Mouse (Mus musculus) liver, embryonic 12.5 days (tissue): ENCODE measurements around the gene A030005K14Rik. TPM values are rescaled to one million over a fixed set of nuclear protein-coding genes. Genes with fewer than 3 reads are reported as not detected.

Experiments used
- ATAC-seq: fragments of 200-750 bp; cut with Nextera tagmentation; 2 replicates; pipeline ENCODE4 v1.8.0; 2017; ENCODE audit warnings: moderate number of reproducible peaks, mild to moderate bottlenecking, moderate library complexity
- H3K27ac ChIP-seq: fragments of 300-500 bp; sonication (generic); 2 replicates; pipeline ENCODE4 v1.5.1; 2016; ENCODE audit warnings: mild to moderate bottlenecking
- H3K27me3 ChIP-seq: fragments of 300-500 bp; sonication (generic); replicated peaks from 2 replicates; pipeline ENCODE4 v1.6.1; 2016; ENCODE audit warnings: mild to moderate bottlenecking, moderate library complexity
- H3K36me3 ChIP-seq: fragments of 300-500 bp; sonication (generic); 2 replicates; pipeline ENCODE4 v1.6.1; 2016; ENCODE audit warnings: mild to moderate bottlenecking, moderate library complexity
- H3K4me1 ChIP-seq: fragments of 300-500 bp; sonication (generic); 2 replicates; pipeline ENCODE4 v1.6.1; 2016
- H3K4me2 ChIP-seq: fragments of 300-500 bp; sonication (generic); 2 replicates; pipeline ENCODE4 v1.6.1; 2016; ENCODE audit warnings: mild to moderate bottlenecking, moderate library complexity
- H3K4me3 ChIP-seq: fragments of 300-500 bp; sonication (generic); 2 replicates; pipeline ENCODE4 v1.5.1; 2016; ENCODE audit warnings: mild to moderate bottlenecking, moderate library complexity
- H3K9ac ChIP-seq: fragments of 300-500 bp; sonication (generic); 2 replicates; pipeline ENCODE4 v1.6.1; 2016; ENCODE audit warnings: mild to moderate bottlenecking, moderate library complexity
- H3K9me3 ChIP-seq: fragments of 300-500 bp; sonication (generic); replicated peaks from 2 replicates; pipeline ENCODE4 v1.6.1; 2016; ENCODE audit warnings: mild to moderate bottlenecking, moderate library complexity
- WGBS: fragments of 180-500 bp; shearing (Covaris S2); methylation state at CpG from one replicate; pipeline ENCODE4 v1.1.7; 2016; ENCODE audit not compliant: insufficient replicate concordance; 5-methylcytosine and 5-hydroxymethylcytosine counted together
- polyA plus RNA-seq: library from polyadenylated mRNA; unstranded; fragments of >200 nt; fragmentation: Nextera tagmentation; extraction: Ambion mirVana; gene quantifications from 2 replicates; pipeline ENCODE4 v1.2.1, GENCODE M21; 2016

Gene A030005K14Rik
- polyA plus RNA-seq, 1 experiment from 2014 or later, result not detected

- no peak overlapping the region for H3K4me2 ChIP-seq
- H3K9me3 ChIP-seq, result no peaks in the 10 kb centered on the region
- no peak overlapping the region for H3K27ac ChIP-seq
- no peak overlapping the region for H3K9ac ChIP-seq
- 72% methylated on average over 10 of the region's 10 CpGs for WGBS
- no peaks in the 10 kb centered on the region for H3K27me3 ChIP-seq
- no peaks in the 10 kb centered on the region for H3K36me3 ChIP-seq
- no peak for ATAC-seq
- H3K4me1 ChIP-seq, result no peaks in the 10 kb centered on the region
- H3K4me3 ChIP-seq, result no peak overlapping the region
Observed at GRCm38 (mm10) chr1:83067205-83067604, 8.0 kb upstream of the A030005K14Rik start.

DNA sequence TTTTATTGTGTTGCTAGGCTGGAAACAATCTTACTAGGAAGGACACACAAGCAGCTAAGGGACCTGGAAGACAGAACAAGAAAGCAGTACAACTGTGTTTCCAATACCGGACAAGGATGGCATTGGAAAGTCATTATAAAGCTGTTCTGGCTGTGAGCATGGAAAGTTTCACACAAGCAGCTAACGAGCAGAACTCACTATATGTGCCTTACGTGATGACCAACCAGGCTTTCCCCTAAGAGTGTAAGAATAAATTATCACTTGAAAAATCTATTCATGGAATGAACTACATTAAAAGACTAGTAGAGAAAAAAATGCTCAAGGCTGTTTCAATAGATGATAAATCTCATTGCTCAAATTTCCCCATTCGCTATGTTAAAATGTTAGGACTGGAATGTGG, 7.4 kb upstream of the A030005K14Rik start:
- Histone ChIP-seq H3K27me3 (no peaks in the 10 kb centered on the region), H3K9ac (no peak overlapping the region), H3K4me3 (no peak overlapping the region), H3K4me1 (no peaks in the 10 kb centered on the region), H3K27ac (no peak overlapping the region), H3K36me3 (no peaks in the 10 kb centered on the region), H3K9me3 (no peaks in the 10 kb centered on the region), H3K4me2 (no peak overlapping the region)
- 74% methylated on average over 4 of the region's 4 CpGs for WGBS
- ATAC-seq, result no peak

- Histone ChIP-seq H3K9ac (no peak overlapping the region), H3K27me3 (no peaks in the 10 kb centered on the region), H3K27ac (no peak overlapping the region), H3K4me2 (no peak overlapping the region), H3K4me1 (no peaks in the 10 kb centered on the region), H3K36me3 (no peaks in the 10 kb centered on the region), H3K4me3 (no peak overlapping the region), H3K9me3 (no peaks in the 10 kb centered on the region)
- 10% methylated on average over 3 of the region's 3 CpGs for WGBS
- no peak for ATAC-seq
Observed at GRCm38 (mm10) chr1:83064851-83065250, 5.7 kb upstream of the A030005K14Rik start.

DNA sequence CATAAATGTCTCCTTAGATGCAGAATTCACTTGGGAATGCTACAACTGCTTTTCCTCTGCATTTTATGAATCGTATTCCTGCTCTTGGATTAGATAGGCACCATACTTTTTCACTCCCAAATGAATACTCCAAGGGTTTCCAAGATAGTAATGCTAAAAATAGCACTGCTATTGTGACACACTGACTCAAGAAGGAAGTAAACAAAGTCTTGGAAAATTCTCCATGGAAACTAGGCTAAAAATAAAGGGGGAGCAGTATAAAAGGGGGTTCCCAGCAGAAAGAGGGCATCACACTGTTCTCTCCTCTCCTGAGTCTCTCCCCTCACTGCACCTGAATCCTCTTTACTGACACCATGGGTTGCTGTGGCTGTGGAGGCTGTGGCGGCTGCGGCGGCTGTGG, 1.5 kb upstream of the A030005K14Rik start, which contains the start of gene Krtap28-13:
Gene Krtap28-13 (plus strand): TSS at position 288 of the 400 bp plus-strand sequence.
- no peak within 1 kb of the TSS for H3K4me3 ChIP-seq
- H3K4me1 ChIP-seq, result no peaks in the 10 kb centered on the region
- no peaks in the 10 kb centered on the region for H3K27me3 ChIP-seq
- no peak within 1 kb of the TSS for H3K27ac ChIP-seq
- H3K9me3 ChIP-seq, result no peaks in the 10 kb centered on the region
- no peaks in the 10 kb centered on the region for H3K36me3 ChIP-seq
- no peak within 1 kb of the TSS for H3K9ac ChIP-seq
- H3K4me2 ChIP-seq, result no peak within 1 kb of the TSS
- no peak for ATAC-seq
- WGBS, result 77% methylated on average over 4 of the region's 4 CpGs

DNA sequence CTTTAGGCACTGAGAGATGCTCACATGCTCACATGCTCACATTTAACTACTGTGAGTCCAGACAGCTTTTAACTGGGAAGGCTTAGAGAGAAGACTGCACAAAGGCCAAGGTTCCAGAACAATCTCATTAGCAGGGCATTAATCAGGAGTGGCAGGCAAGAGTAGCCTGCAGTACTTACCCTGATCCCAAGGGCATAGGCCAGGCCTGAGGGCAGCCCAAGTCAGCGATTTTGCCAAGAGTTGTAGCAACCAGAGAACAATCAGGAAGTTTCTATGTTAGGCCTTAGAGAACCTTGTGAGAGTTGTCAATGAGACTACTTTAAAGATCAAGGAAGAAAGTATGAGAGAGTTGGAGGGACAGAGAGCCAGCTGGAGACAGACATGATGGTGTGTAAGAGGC, 697 bp downstream of the A030005K14Rik start:
- H3K9me3 ChIP-seq, result no peaks in the 10 kb centered on the region

DNA sequence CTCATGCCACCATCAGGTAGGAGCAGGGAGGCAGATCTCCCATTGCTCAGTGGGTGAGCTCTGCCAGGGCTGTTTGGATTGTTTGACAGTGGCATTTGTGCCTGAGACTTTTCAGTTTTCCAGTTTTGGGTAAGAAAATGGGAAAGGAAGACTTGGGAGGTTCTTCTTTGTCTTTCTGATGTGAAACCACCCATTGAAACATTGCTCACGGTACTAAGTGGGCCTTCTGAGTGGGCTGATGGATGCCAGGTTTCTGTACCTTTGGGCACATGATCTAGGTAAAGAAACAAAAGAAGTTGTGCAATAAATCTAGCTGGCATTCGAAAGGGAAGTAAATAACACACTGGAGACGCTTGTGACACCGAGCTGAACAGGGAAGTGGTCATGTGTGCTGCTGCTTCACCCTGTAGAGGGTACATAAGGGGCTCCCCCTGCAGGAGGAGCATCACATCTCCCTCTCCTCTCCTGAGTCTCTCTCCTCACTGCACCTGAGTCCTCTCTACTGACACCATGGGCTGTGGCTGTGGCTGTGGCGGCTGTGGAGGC, 14.2 kb downstream of the A030005K14Rik start, which contains the start of gene Gm47969:
Gene Gm47969 (plus strand): TSS at position 51 of the 546 bp plus-strand sequence.
- Histone ChIP-seq H3K36me3 (no peaks in the 10 kb centered on the region), H3K27me3 (peaks cover 4% of the 10 kb centered on the region; the same call in 1 of the 2 replicates), H3K9me3 (no peaks in the 10 kb centered on the region), H3K4me2 (no peak within 1 kb of the TSS), H3K9ac (no peak within 1 kb of the TSS), H3K4me3 (no peak within 1 kb of the TSS), H3K4me1 (no peaks in the 10 kb centered on the region), H3K27ac (no peak within 1 kb of the TSS)
- ATAC-seq, result no peak
- WGBS, result 34% methylated on average over 5 of the region's 5 CpGs

More for the DNA sequence above, 697 bp downstream of the A030005K14Rik start:
- ATAC-seq, result no peak
- Histone ChIP-seq H3K4me2 (no peak overlapping the region), H3K9ac (no peak overlapping the region), H3K4me3 (no peak overlapping the region), H3K36me3 (no peaks in the 10 kb centered on the region), H3K27ac (no peak overlapping the region), H3K4me1 (no peaks in the 10 kb centered on the region), H3K27me3 (no peaks in the 10 kb centered on the region)
- 63% methylated on average over 1 of the region's 1 CpGs for WGBS

GRCm38 (mm10) chr1:83042380-83042779, 16.8 kb downstream of the A030005K14Rik start, which contains the start of gene Krtap28-10:
Gene Krtap28-10 (minus strand): TSS chr1:83042480.
- Histone ChIP-seq H3K4me2 (no peak within 1 kb of the TSS), H3K4me3 (no peak within 1 kb of the TSS), H3K36me3 (no peaks in the 10 kb centered on the region), H3K27me3 (peaks cover 4% of the 10 kb centered on the region; the same call in 1 of the 2 replicates), H3K9ac (no peak within 1 kb of the TSS), H3K9me3 (no peaks in the 10 kb centered on the region), H3K4me1 (peaks cover 4% of the 10 kb centered on the region; the same call in 1 of the 2 replicates), H3K27ac (no peak within 1 kb of the TSS)
- no peak for ATAC-seq
- WGBS, result 79% methylated on average over 2 of the region's 2 CpGs

DNA sequence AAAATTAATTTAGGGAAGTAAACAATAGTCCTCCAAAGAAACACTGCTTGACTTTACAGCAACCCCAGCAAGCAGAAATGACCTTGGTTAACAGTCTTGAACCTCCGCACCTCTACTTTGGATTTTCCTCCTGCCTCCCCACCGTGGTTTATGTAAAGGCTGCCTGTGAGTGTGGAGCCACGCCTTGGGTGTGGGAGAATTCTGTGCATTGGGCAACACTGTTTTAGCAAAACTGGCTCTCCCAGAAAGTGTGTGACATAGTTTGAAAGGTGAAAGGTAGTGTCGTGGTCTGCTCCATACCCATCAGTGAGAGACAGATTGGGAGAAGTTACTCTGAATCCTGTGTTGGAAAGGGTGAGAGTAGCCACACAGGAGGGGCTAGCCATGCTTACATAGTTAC, 20.1 kb downstream of the A030005K14Rik start:
- no peak overlapping the region for H3K4me3 ChIP-seq
- no peak overlapping the region for H3K27ac ChIP-seq
- H3K27me3 ChIP-seq, result peaks cover 4% of the 10 kb centered on the region; the same call in 1 of the 2 replicates
- H3K4me2 ChIP-seq, result no peak overlapping the region
- peaks cover 4% of the 10 kb centered on the region; the same call in 1 of the 2 replicates for H3K4me1 ChIP-seq
- no peak for ATAC-seq
- H3K9me3 ChIP-seq, result no peaks in the 10 kb centered on the region
- H3K9ac ChIP-seq, result no peak overlapping the region
- no peaks in the 10 kb centered on the region for H3K36me3 ChIP-seq
- WGBS, result 52% methylated on average over 4 of the region's 4 CpGs

- Histone ChIP-seq H3K9me3 (no peaks in the 10 kb centered on the region), H3K4me3 (peak within 1 kb of the TSS; percentile 45), H3K27ac (no peak within 1 kb of the TSS), H3K4me1 (peaks cover 4% of the 10 kb centered on the region; the same call in 1 of the 2 replicates), H3K9ac (no peak within 1 kb of the TSS), H3K27me3 (peaks cover 4% of the 10 kb centered on the region; the same call in 1 of the 2 replicates), H3K4me2 (peak within 1 kb of the TSS; percentile 66), H3K36me3 (no peaks in the 10 kb centered on the region)
- ATAC-seq, result peak; percentile 58; the same call in 1 of the 2 replicates
- WGBS, result 1% methylated on average over 25 of the region's 25 CpGs
Observed at GRCm38 (mm10) chr1:83038109-83038672, 21.0 kb downstream of the A030005K14Rik start, which contains the start of gene Slc19a3. Gene Slc19a3 (minus strand): TSS chr1:83038448.

- H3K4me3 ChIP-seq, result no peak overlapping the region
- H3K9ac ChIP-seq, result no peak overlapping the region
- H3K27me3 ChIP-seq, result peaks cover 3% of the 10 kb centered on the region; the same call in 1 of the 2 replicates
- no peak overlapping the region for H3K4me2 ChIP-seq
- H3K27ac ChIP-seq, result no peak overlapping the region
- 64% methylated on average over 11 of the region's 11 CpGs for WGBS
- H3K4me1 ChIP-seq, result peaks cover 4% of the 10 kb centered on the region; the same call in 1 of the 2 replicates
- H3K9me3 ChIP-seq, result no peaks in the 10 kb centered on the region
- no peak for ATAC-seq
- H3K36me3 ChIP-seq, result no peaks in the 10 kb centered on the region
Observed at GRCm38 (mm10) chr1:83036892-83037667, 22.1 kb downstream of the A030005K14Rik start.

GRCm38 (mm10) chr1:83034509-83034908, 24.7 kb downstream of the A030005K14Rik start:
- Histone ChIP-seq H3K9me3 (no peaks in the 10 kb centered on the region), H3K27ac (no peak overlapping the region), H3K36me3 (no peaks in the 10 kb centered on the region), H3K4me3 (no peak overlapping the region), H3K4me1 (peaks cover 4% of the 10 kb centered on the region; the same call in 1 of the 2 replicates), H3K4me2 (no peak overlapping the region), H3K27me3 (no peaks in the 10 kb centered on the region), H3K9ac (no peak overlapping the region)
- WGBS, result 48% methylated on average over 5 of the region's 5 CpGs
- no peak for ATAC-seq

DNA sequence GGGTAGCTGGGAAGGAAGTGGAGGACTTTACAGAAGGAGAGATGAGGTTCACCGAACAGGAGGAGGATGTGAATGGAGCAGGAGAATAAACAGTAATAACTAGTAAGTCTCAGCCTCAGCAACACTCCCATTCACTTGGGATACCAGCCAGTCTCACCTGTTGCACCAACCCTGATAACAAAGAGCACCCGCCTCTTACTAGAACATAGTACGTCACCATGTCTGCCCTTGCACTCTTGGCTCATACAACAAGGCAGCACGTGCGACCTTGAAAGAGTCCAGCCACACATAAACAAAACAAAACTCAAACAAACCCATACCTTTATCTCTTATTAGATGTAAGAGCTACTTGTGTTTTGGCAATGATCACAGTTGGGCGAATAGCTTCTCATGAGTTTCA, 26.7 kb downstream of the A030005K14Rik start:
- Histone ChIP-seq H3K9ac (no peak overlapping the region), H3K4me1 (no peaks in the 10 kb centered on the region), H3K36me3 (no peaks in the 10 kb centered on the region), H3K27ac (no peak overlapping the region), H3K4me3 (no peak overlapping the region), H3K4me2 (no peak overlapping the region), H3K9me3 (no peaks in the 10 kb centered on the region), H3K27me3 (no peaks in the 10 kb centered on the region)
- 72% methylated on average over 6 of the region's 6 CpGs for WGBS
- ATAC-seq, result no peak
